Mouse (Mus musculus) ovary, postnatal 10 days (tissue): ENCODE data around the gene Adtrp.

ENCODE experiments used
- DNase-seq: peaks from one replicate; pipeline ENCODE4 v3.0.0; 2022; ENCODE audit warnings: low spot score

The Adtrp gene

GRCm38 (mm10) chr13:41779603-41780180 is 67.8 kb downstream of the Adtrp start:
- DNase-seq: no peak

- no peak for DNase-seq
Observed at GRCm38 (mm10) chr13:41773812-41774376, 73.6 kb downstream of the Adtrp start.

- no peak for DNase-seq
Observed at GRCm38 (mm10) chr13:41771061-41771460, 76.4 kb downstream of the Adtrp start.

- DNase-seq: no peak
Observed at GRCm38 (mm10) chr13:41767941-41768340, 79.5 kb downstream of the Adtrp start.

- no peak for DNase-seq
Observed at GRCm38 (mm10) chr13:41761986-41762385, 85.5 kb downstream of the Adtrp start.

GRCm38 (mm10) chr13:41760484-41760883 is 87.0 kb downstream of the Adtrp start:
- DNase-seq: no peak

- DNase-seq: no peak
Observed at GRCm38 (mm10) chr13:41758550-41759465, 88.7 kb downstream of the Adtrp start.

- DNase-seq: no peak
Observed at GRCm38 (mm10) chr13:41753114-41753513, 94.4 kb downstream of the Adtrp start.

- DNase-seq: no peak
Observed at GRCm38 (mm10) chr13:41750481-41750880, 97.0 kb downstream of the Adtrp start.

GRCm38 (mm10) chr13:41748866-41749265 is 98.6 kb downstream of the Adtrp start:
- no peak for DNase-seq

- DNase-seq: no peak
Observed at GRCm38 (mm10) chr13:41747691-41748090, 99.8 kb downstream of the Adtrp start.

GRCm38 (mm10) chr13:41746971-41747615 is 100.4 kb downstream of the Adtrp start:
- no peak for DNase-seq

GRCm38 (mm10) chr13:41740456-41741085 is 106.9 kb downstream of the Adtrp start:
- DNase-seq: no peak

- no peak for DNase-seq
Observed at GRCm38 (mm10) chr13:41737628-41738309, 109.7 kb downstream of the Adtrp start.

- no peak for DNase-seq
Observed at GRCm38 (mm10) chr13:41729660-41730059, 117.8 kb downstream of the Adtrp start.

GRCm38 (mm10) chr13:41727803-41728202 is 119.7 kb downstream of the Adtrp start:
- no peak for DNase-seq

- DNase-seq: no peak
Observed at GRCm38 (mm10) chr13:41719331-41719730, 128.2 kb downstream of the Adtrp start.

GRCm38 (mm10) chr13:41718051-41718450 is 129.4 kb downstream of the Adtrp start:
- no peak for DNase-seq
